Mouse (Mus musculus) kidney, adult 2 months (tissue): ENCODE results near the gene Tmsb15b1.

ENCODE experiments used
- CTCF ChIP-seq: fragments of 200-500 bp; conservative IDR thresholded peaks from 2 replicates; pipeline ENCODE4 v1.5.1; 2011; ENCODE audit warnings: low read depth, mild to moderate bottlenecking, control low read depth, low read length, moderate library complexity, mixed read lengths; ENCODE audit not compliant: insufficient read depth, insufficient read length
- POLR2A ChIP-seq: fragments of 200-500 bp; IDR thresholded peaks from one replicate; pipeline ENCODE4 v1.6.1; 2011; ENCODE audit warnings: low read depth, low read length, control low read depth

- TF ChIP-seq CTCF, result no peak
- no peak for TF ChIP-seq POLR2A
Measured at GRCm38 (mm10) chrX:136925863-136926262, 50.8 kb downstream of the Tmsb15b1 start.
